Mouse (Mus musculus) thymus, adult 2 months (tissue): Measurements from ENCODE around the gene Brd3os. TPM values are rescaled to one million over a fixed set of nuclear protein-coding genes. Genes with fewer than 3 reads are reported as not detected.

ENCODE experiments used
- DNase-seq: peaks from one replicate; pipeline ENCODE4 v3.0.0; 2021
- H3K27ac ChIP-seq: fragments of 200-500 bp; 2 replicates; pipeline ENCODE4 v1.5.1; 2012; ENCODE audit warnings: low read length, control low read depth; ENCODE audit not compliant: control insufficient read depth, insufficient read depth
- H3K27me3 ChIP-seq: fragments of 200-500 bp; 2 replicates; pipeline ENCODE4 v1.6.1; 2012; ENCODE audit warnings: mild to moderate bottlenecking, low read length, moderate library complexity, mixed read lengths; ENCODE audit not compliant: control insufficient read depth, insufficient read depth
- H3K36me3 ChIP-seq: fragments of 200-500 bp; 2 replicates; pipeline ENCODE4 v1.6.1; 2012; ENCODE audit warnings: mild to moderate bottlenecking, low read length, moderate library complexity; ENCODE audit not compliant: control insufficient read depth, insufficient read depth
- H3K4me1 ChIP-seq: fragments of 200-500 bp; replicated peaks from 2 replicates; pipeline ENCODE4 v1.6.1; 2012; ENCODE audit warnings: low read length; ENCODE audit not compliant: control insufficient read depth, insufficient read depth
- H3K4me3 ChIP-seq: fragments of 200-500 bp; 2 replicates; pipeline ENCODE4 v1.5.1; 2012; ENCODE audit warnings: mild to moderate bottlenecking, low read length, control low read depth, moderate library complexity; ENCODE audit not compliant: control insufficient read depth, insufficient read depth
- CTCF ChIP-seq: fragments of 200-500 bp; IDR thresholded peaks from 2 replicates; pipeline ENCODE4 v1.5.1; 2012; ENCODE audit warnings: mild to moderate bottlenecking, control low read depth, low read length, moderate library complexity, borderline replicate concordance; ENCODE audit not compliant: control insufficient read depth, poor library complexity, insufficient read depth; ENCODE audit errors: extremely low read depth
- POLR2A ChIP-seq: fragments of 200-500 bp; IDR thresholded peaks from 2 replicates; pipeline ENCODE4 v1.6.1; 2012; ENCODE audit warnings: mild to moderate bottlenecking, low read length, control low read depth, moderate library complexity; ENCODE audit not compliant: control insufficient read depth, poor library complexity, insufficient read depth; ENCODE audit errors: extremely low read depth
- WGBS: fragments of 180-500 bp; shearing (Covaris S2); methylation state at CpG from one replicate; pipeline ENCODE4 v1.1.7; 2018; 5-methylcytosine and 5-hydroxymethylcytosine counted together
- polyA plus RNA-seq: library from polyadenylated mRNA; depleted of rRNA; stranded (reverse); fragments of >200 nt; gene quantifications from 2 replicates; pipeline ENCODE4 v1.2.3, GENCODE M21; 2012

Brd3os gene
- polyA plus RNA-seq, 1 experiment: 1.9 TPM

GRCm38 (mm10) chr2:27460651-27461050 lies 18.5 kb downstream of the Brd3os start:
- Histone ChIP-seq H3K4me3 (no peak overlapping the region), H3K4me1 (no peaks in the 10 kb centered on the region), H3K36me3 (peaks cover 73% of the 10 kb centered on the region), H3K27me3 (no peaks in the 10 kb centered on the region), H3K27ac (no peak overlapping the region)
- DNase-seq: no peak
- TF ChIP-seq CTCF: no peak
- TF ChIP-seq POLR2A: no peak
- WGBS: 84% methylated on average over 9 of the region's 9 CpGs

- H3K27ac ChIP-seq: no peak overlapping the region
- no peak for DNase-seq
- 93% methylated on average over 4 of the region's 4 CpGs for WGBS
- no peaks in the 10 kb centered on the region for H3K27me3 ChIP-seq
- H3K36me3 ChIP-seq: peaks cover 61% of the 10 kb centered on the region
- TF ChIP-seq POLR2A (no peak), CTCF (no peak)
- H3K4me3 ChIP-seq: no peak overlapping the region
- no peaks in the 10 kb centered on the region for H3K4me1 ChIP-seq
Measured at GRCm38 (mm10) chr2:27461881-27462660, 19.9 kb downstream of the Brd3os start.

GRCm38 (mm10) chr2:27462901-27463300 lies 20.8 kb downstream of the Brd3os start:
- TF ChIP-seq CTCF: no peak
- TF ChIP-seq POLR2A: no peak
- Histone ChIP-seq H3K27me3 (no peaks in the 10 kb centered on the region), H3K27ac (no peak overlapping the region), H3K4me3 (no peak overlapping the region), H3K4me1 (no peaks in the 10 kb centered on the region), H3K36me3 (peaks cover 54% of the 10 kb centered on the region)
- no peak for DNase-seq
- 97% methylated on average over 4 of the region's 4 CpGs for WGBS

- TF ChIP-seq POLR2A (no peak), CTCF (no peak)
- WGBS: 64% methylated on average over 4 of the region's 4 CpGs
- Histone ChIP-seq H3K4me1 (peaks cover 49% of the 10 kb centered on the region), H3K4me3 (no peak overlapping the region), H3K36me3 (no peaks in the 10 kb centered on the region), H3K27ac (no peak overlapping the region), H3K27me3 (no peaks in the 10 kb centered on the region)
- no peak for DNase-seq
Measured at GRCm38 (mm10) chr2:27469292-27469990, 27.3 kb downstream of the Brd3os start.

- WGBS: 78% methylated on average over 3 of the region's 3 CpGs
- Histone ChIP-seq H3K36me3 (no peaks in the 10 kb centered on the region), H3K4me1 (peaks cover 49% of the 10 kb centered on the region), H3K4me3 (no peak overlapping the region), H3K27me3 (no peaks in the 10 kb centered on the region), H3K27ac (no peak overlapping the region)
- TF ChIP-seq POLR2A: no peak
- TF ChIP-seq CTCF: no peak
- no peak for DNase-seq
Measured at GRCm38 (mm10) chr2:27469991-27470355, 27.8 kb downstream of the Brd3os start.

- no peaks in the 10 kb centered on the region for H3K36me3 ChIP-seq
- H3K27ac ChIP-seq: no peak overlapping the region
- H3K4me1 ChIP-seq: peaks cover 49% of the 10 kb centered on the region
- 98% methylated on average over 2 of the region's 2 CpGs for WGBS
- H3K4me3 ChIP-seq: no peak overlapping the region
- TF ChIP-seq POLR2A: no peak
- no peak for TF ChIP-seq CTCF
- no peaks in the 10 kb centered on the region for H3K27me3 ChIP-seq
- no peak for DNase-seq
Measured at GRCm38 (mm10) chr2:27470535-27470934, 28.4 kb downstream of the Brd3os start.

GRCm38 (mm10) chr2:27471170-27471584 lies 29.1 kb downstream of the Brd3os start:
- Histone ChIP-seq H3K27ac (no peak overlapping the region), H3K4me1 (peaks cover 49% of the 10 kb centered on the region), H3K36me3 (no peaks in the 10 kb centered on the region)

More at GRCm38 (mm10) chr2:27471170-27471584, 29.1 kb downstream of the Brd3os start:
- TF ChIP-seq POLR2A (no peak), CTCF (no peak)
- Histone ChIP-seq H3K4me3 (no peak overlapping the region), H3K27me3 (no peaks in the 10 kb centered on the region)
- no peak for DNase-seq
